Mouse (Mus musculus) neural tube, embryonic 11.5 days (tissue): ENCODE results near the gene Flvcr1. TPM values are rescaled to one million over a fixed set of nuclear protein-coding genes. Genes with fewer than 3 reads are reported as not detected.

Experiments used
- ATAC-seq: fragments of 200-750 bp; cut with Nextera tagmentation; 2 replicates; pipeline ENCODE4 v1.8.0; 2017; ENCODE audit warnings: moderate number of reproducible peaks, mild to moderate bottlenecking, moderate TSS enrichment, moderate library complexity; ENCODE audit not compliant: insufficient read depth, low FRiP score, low TSS enrichment
- DNase-seq: peaks from one replicate; pipeline ENCODE4 v3.0.0-alpha.2; 2015; ENCODE audit warnings: low spot score
- H3K27ac ChIP-seq: fragments of 300-500 bp; sonication (generic); 2 replicates; pipeline ENCODE4 v1.5.1; 2014; ENCODE audit warnings: low read depth, mild to moderate bottlenecking, low read length
- H3K27me3 ChIP-seq: fragments of 300-500 bp; sonication (generic); 2 replicates; pipeline ENCODE4 v1.6.1; 2014; ENCODE audit warnings: mild to moderate bottlenecking, low read length, mixed read lengths; ENCODE audit not compliant: control insufficient read depth, insufficient read depth
- H3K36me3 ChIP-seq: fragments of 300-500 bp; sonication (generic); 2 replicates; pipeline ENCODE4 v1.6.1; 2014; ENCODE audit warnings: mild to moderate bottlenecking, low read length, moderate library complexity, mixed read lengths; ENCODE audit not compliant: control insufficient read depth, insufficient read depth
- H3K4me1 ChIP-seq: fragments of 300-500 bp; sonication (generic); 2 replicates; pipeline ENCODE4 v1.6.1; 2014; ENCODE audit warnings: low read length, mixed read lengths; ENCODE audit not compliant: control insufficient read depth, insufficient read depth
- H3K4me2 ChIP-seq: fragments of 300-500 bp; sonication (generic); 2 replicates; pipeline ENCODE4 v1.6.1; 2014; ENCODE audit warnings: low read depth, mild to moderate bottlenecking, moderate library complexity
- H3K4me3 ChIP-seq: fragments of 300-500 bp; sonication (generic); 2 replicates; pipeline ENCODE4 v1.5.1; 2014; ENCODE audit warnings: low read depth, low read length
- H3K9ac ChIP-seq: fragments of 300-500 bp; sonication (generic); 2 replicates; pipeline ENCODE4 v1.6.1; 2014; ENCODE audit warnings: mild to moderate bottlenecking, low read length
- H3K9me3 ChIP-seq: fragments of 300-500 bp; sonication (generic); 2 replicates; pipeline ENCODE4 v1.6.1; 2016; ENCODE audit warnings: low read length; ENCODE audit not compliant: control insufficient read depth
- WGBS: fragments of 180-500 bp; shearing (Covaris S2); extraction: QIAGEN DNeasy Blood & Tissue Kit; methylation state at CpG from one replicate; pipeline ENCODE4 v1.1.7; 2014; 5-methylcytosine and 5-hydroxymethylcytosine counted together
- polyA plus RNA-seq: library from polyadenylated mRNA; unstranded; fragments of >200 nt; fragmentation: Nextera tagmentation; extraction: Ambion mirVana; gene quantifications from 2 replicates; pipeline ENCODE4 v1.2.1, GENCODE M21; 2014

The Flvcr1 gene
- polyA plus RNA-seq, 1 experiment from 2014 or later = 10.7 TPM

DNA sequence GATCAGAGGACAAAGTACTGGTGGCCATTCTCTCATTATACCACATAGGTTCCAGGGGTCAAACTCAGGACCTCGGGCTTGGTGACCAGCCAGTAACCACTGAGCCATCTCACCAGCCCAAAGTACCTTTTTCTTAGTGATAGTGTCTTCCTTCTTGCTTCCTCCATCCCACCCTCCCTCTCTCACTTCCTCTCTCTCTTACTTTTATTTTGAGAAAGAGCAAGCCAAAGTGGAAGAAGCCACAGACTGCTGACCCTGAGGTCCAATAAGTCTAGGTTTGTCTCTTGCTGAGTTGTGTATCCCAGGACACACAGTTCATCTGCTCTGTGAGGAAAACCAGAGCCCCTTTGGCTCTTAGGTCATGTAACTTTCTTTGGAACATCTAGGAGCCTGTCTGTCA is 45.5 kb downstream of the Flvcr1 start:
- DNase-seq = no peak

DNA sequence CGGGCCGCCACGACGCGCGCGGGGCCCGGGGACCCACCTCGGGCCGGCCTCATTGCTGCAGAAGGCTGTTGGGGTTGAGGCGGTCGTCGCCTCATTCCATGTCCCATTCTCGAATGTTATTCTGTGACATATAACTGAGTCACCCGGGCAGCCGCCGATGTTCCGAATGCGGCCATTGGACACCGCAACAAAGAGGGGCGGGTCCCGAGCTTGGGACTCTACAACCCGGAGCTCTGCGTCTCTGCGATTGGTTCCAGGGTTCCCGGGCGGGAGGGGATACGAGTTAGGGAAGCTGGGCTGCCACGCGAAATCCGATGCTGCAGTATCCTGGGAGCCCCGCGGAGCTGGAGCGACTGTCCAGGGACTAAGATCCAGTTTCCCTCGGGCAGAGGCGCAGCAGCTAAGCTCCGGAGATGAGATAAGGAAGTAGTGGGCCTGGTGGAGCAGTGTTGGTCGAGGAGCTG is 46.8 kb downstream of the Flvcr1 start, which contains the start of gene Vash2:
Gene Vash2 (minus strand): TSS at position 197 of the 464 bp plus-strand sequence.
- Histone ChIP-seq H3K9ac (peak within 1 kb of the TSS; percentile 75), H3K4me2 (peak within 1 kb of the TSS; percentile 78), H3K4me3 (peak within 1 kb of the TSS; percentile 55), H3K27ac (peak within 1 kb of the TSS; percentile 85), H3K9me3 (no peaks in the 10 kb centered on the region), H3K36me3 (no peaks in the 10 kb centered on the region), H3K27me3 (no peaks in the 10 kb centered on the region), H3K4me1 (peaks cover 7% of the 10 kb centered on the region; the same call in 1 of the 2 replicates)
- ATAC-seq = peak; percentile 99
- under 1% methylated on average over 38 of the region's 38 CpGs for WGBS
- peak; percentile 93 for DNase-seq

More for the DNA sequence above, 45.5 kb downstream of the Flvcr1 start:
- Histone ChIP-seq H3K9me3 (no peaks in the 10 kb centered on the region), H3K27me3 (no peaks in the 10 kb centered on the region), H3K36me3 (no peaks in the 10 kb centered on the region), H3K4me2 (no peak overlapping the region), H3K4me3 (no peak overlapping the region), H3K4me1 (peaks cover 7% of the 10 kb centered on the region; the same call in 1 of the 2 replicates), H3K27ac (no peak overlapping the region), H3K9ac (no peak overlapping the region)
- 95% methylated on average over 1 of the region's 1 CpGs for WGBS
- no peak for ATAC-seq

DNA sequence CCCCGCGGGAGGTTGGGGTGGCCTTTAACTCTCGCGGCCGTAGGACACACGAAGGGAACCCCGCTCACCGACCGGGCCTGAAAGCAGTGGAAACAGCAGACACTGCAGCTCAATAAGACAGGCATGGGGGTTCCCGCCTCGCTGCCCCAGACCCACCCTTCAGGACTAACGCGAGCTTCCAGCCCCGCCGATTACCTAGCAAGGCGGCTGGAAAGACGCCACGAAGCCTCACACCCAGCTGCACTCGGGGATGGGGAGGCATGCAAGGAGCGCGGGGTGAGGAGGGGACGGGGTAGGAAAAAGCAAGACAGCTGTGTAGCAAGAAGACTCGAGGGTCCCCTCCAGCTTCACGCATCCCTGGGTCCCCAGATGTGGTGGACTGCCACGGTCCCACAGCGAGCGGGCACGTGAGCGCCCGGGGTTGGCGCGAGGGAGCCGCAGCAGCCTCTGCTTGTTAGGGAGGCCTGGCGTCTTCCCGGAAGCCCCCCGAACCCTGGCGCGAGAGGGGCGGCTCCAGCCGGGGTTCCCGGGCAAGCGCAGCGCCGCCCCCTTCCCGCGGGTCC is 47.4 kb downstream of the Flvcr1 start:
- WGBS = under 1% methylated on average over 44 of the region's 46 CpGs
- Histone ChIP-seq H3K9ac (peak overlapping the region; percentile 75), H3K27ac (peak overlapping the region; percentile 85), H3K27me3 (no peaks in the 10 kb centered on the region), H3K4me3 (peak overlapping the region; percentile 55), H3K4me2 (peak overlapping the region; percentile 78), H3K9me3 (no peaks in the 10 kb centered on the region), H3K4me1 (peaks cover 7% of the 10 kb centered on the region; the same call in 1 of the 2 replicates), H3K36me3 (no peaks in the 10 kb centered on the region)
- ATAC-seq = peak; percentile 76
- DNase-seq = peak; percentile 70

DNA sequence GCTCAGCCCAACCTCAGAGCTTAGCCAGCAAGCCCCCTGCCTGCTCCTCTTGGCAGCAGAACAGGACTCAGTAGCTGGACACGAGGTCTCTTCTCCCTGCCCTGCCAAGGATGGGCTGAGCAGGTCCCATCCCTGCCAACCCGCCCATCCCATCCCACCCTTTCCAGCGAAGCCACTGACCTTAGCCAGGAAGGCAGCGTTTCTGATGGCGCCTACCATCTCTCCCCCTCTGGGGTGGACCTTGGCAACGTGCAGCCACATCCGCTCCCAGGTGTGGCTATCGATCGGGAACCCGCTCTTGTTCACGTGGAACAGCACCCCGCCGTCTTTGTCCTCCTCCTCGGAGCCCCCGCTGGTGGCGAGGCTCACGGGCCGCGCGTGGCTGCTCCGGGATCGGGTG is 48.0 kb downstream of the Flvcr1 start:
- Histone ChIP-seq H3K9ac (peak overlapping the region; percentile 75), H3K27me3 (no peaks in the 10 kb centered on the region), H3K4me1 (peaks cover 10% of the 10 kb centered on the region), H3K4me3 (peak overlapping the region; percentile 55), H3K36me3 (peaks cover 2% of the 10 kb centered on the region; the same call in 1 of the 2 replicates), H3K4me2 (peak overlapping the region; percentile 78), H3K27ac (no peak overlapping the region), H3K9me3 (no peaks in the 10 kb centered on the region)
- peak; percentile 26 for DNase-seq
- peak; percentile 14; the same call in 1 of the 2 replicates for ATAC-seq
- under 1% methylated on average over 22 of the region's 22 CpGs for WGBS

DNA sequence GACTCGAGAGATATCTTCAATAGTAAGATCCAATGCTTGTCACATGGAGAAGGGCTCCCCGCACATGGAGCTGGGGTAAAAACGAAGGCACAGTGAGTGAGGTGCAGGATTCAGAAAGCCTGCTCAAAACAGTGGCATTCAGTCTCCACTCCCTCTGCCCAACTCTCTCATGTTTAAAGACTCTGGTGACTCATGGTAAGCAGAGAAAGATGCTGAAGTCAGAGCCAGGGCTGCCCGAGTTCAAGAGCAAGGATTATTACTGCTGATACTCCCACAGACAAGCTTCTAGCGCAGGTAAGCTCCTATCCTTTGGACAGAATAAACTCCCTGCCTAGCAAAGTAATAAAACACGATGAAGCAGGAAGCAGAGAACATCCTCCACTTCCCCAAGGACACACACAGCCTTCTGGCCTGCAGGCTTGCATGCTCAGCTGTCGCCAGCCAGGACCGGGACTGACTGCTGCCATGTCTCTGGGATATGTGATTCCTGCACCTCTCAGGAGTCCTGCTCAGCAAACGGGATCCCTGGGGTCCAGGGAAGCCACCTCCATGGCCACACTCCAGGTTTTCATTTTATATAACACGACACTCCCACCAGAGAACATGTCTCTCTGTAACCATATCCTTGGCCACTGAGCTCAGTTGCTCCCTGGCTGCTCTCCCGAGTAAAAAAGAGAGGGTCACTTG is 48.9 kb downstream of the Flvcr1 start:
- Histone ChIP-seq H3K4me2 (peak overlapping the region; percentile 78), H3K4me3 (peak overlapping the region; percentile 55), H3K4me1 (peaks cover 12% of the 10 kb centered on the region), H3K36me3 (peaks cover 3% of the 10 kb centered on the region; the same call in 1 of the 2 replicates), H3K27ac (no peak overlapping the region), H3K9me3 (no peaks in the 10 kb centered on the region), H3K27me3 (no peaks in the 10 kb centered on the region), H3K9ac (peak overlapping the region; percentile 75)
- ATAC-seq (no peak), DNase-seq (no peak)
- WGBS = 58% methylated on average over 11 of the region's 11 CpGs

DNA sequence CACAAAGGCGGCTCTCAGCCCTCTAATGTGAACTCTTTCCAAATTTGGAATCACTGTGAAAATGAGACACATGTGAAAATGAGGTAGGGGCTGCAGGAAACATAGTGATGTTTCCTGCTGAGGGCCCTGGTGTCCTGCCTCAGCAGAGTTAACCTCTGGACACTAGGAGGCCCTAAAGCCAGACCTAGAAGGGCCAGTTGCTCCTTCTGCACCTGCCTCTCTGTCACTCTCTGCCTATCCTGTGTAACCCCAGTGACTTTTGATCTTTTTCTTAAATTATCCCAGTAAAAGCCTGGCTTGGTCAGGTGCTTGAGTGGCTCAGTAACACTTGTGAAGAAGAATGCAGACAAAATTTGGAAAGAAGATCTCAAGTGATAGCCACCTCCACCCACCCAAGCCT is 51.1 kb downstream of the Flvcr1 start:
- WGBS = 73% methylated on average over 1 of the region's 1 CpGs
- no peaks in the 10 kb centered on the region for H3K27me3 ChIP-seq
- ATAC-seq = no peak
- H3K9me3 ChIP-seq = no peaks in the 10 kb centered on the region
- no peak overlapping the region for H3K4me2 ChIP-seq
- no peak overlapping the region for H3K9ac ChIP-seq
- H3K4me1 ChIP-seq = peaks cover 12% of the 10 kb centered on the region
- DNase-seq = no peak
- peaks cover 6% of the 10 kb centered on the region; the same call in 1 of the 2 replicates for H3K36me3 ChIP-seq
- no peak overlapping the region for H3K27ac ChIP-seq
- no peak overlapping the region for H3K4me3 ChIP-seq

DNA sequence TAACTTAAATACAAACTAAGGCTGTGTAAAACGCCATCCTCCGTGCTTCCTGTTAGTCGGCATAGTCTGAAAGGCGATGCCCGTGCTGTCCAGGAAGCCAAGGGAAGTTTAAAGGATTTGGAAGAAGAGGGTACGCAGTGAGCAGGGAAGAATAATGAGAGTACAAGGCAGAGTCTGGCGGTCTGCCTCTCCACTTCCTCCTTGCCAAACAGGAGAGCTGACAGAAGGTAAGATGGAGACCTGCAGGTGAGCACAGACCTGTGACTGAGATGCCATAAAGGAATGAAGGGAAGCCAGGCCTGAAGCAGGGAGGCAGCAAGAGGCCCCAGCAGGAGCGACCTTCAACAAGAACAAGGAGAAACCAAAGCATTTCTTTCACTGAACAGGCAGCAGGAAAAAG is 51.8 kb downstream of the Flvcr1 start:
- 94% methylated on average over 8 of the region's 8 CpGs for WGBS
- Histone ChIP-seq H3K9me3 (no peaks in the 10 kb centered on the region), H3K4me2 (no peak overlapping the region), H3K36me3 (peaks cover 11% of the 10 kb centered on the region), H3K9ac (no peak overlapping the region), H3K27ac (no peak overlapping the region), H3K27me3 (no peaks in the 10 kb centered on the region), H3K4me3 (no peak overlapping the region), H3K4me1 (peaks cover 12% of the 10 kb centered on the region)
- no peak for ATAC-seq
- DNase-seq = no peak

DNA sequence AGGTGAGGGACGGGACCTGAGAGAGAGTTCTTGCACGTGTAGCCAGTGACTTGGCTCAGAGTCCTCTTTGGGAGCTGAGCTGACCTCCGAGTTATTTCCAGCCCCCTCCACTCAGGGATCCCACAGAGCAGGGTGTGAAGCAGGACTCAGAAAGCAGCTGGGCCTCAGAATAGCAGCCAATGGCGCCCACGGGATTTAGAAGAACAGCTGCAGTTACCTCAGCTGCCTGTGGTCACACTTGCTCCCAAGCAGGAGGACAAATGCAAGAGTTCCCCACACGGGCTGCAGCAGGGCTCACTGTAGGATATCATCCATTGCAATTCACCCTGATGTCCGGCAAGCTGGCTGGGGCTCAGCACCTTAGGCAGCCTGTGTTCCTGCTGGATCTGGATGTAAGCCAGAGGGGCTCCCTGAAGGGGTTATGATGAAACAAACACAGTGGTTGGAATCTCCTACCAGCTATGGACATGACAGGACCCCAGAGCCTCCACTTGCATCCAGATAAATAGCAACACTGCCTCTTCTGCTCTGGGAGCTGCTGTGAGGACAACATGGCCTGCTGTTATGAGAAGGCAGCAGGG is 53.3 kb downstream of the Flvcr1 start:
- Histone ChIP-seq H3K4me1 (peaks cover 12% of the 10 kb centered on the region), H3K4me2 (no peak overlapping the region), H3K9ac (no peak overlapping the region), H3K4me3 (no peak overlapping the region), H3K27ac (no peak overlapping the region), H3K27me3 (no peaks in the 10 kb centered on the region), H3K36me3 (peaks cover 12% of the 10 kb centered on the region), H3K9me3 (no peaks in the 10 kb centered on the region)
- DNase-seq (no peak), ATAC-seq (no peak)
- 69% methylated on average over 7 of the region's 7 CpGs for WGBS
